Mouse (Mus musculus) left cerebral cortex, adult 18-20 months (tissue): ENCODE measurements at regions not wholly inside any gene's neighbourhood (a gene's known extent, or its start where the extent isn't known, plus 50 kb on each side); places are given as distances from the start of the nearest gene placed in this dataset.

Experiments used
- DNase-seq, 2 experiments: peaks; one replicate each; pipeline ENCODE4 v3.0.0; 2021 to 2022; ENCODE audit warnings: low spot score in 2 of 2, mixed read lengths in 1 of 2

- no peak for DNase-seq
Observed at GRCm38 (mm10) chr1:91677062-91677461, 124.2 kb upstream of the Twist2 start.

- no peak for DNase-seq
Observed at GRCm38 (mm10) chr1:91678789-91679188, 122.5 kb upstream of the Twist2 start.

- DNase-seq = no peak
Observed at GRCm38 (mm10) chr1:91685031-91685430, 116.2 kb upstream of the Twist2 start.

- no peak for DNase-seq
Observed at GRCm38 (mm10) chr1:91685789-91686188, 115.5 kb upstream of the Twist2 start.

- no peak for DNase-seq
Observed at GRCm38 (mm10) chr1:91691601-91692000, 109.7 kb upstream of the Twist2 start.

- DNase-seq = no peak
Observed at GRCm38 (mm10) chr1:91692709-91693460, 108.4 kb upstream of the Twist2 start.

- DNase-seq = no peak
Observed at GRCm38 (mm10) chr1:91697053-91697452, 104.2 kb upstream of the Twist2 start.

GRCm38 (mm10) chr1:91701475-91701874 lies 99.8 kb upstream of the Twist2 start:
- DNase-seq = no peak

GRCm38 (mm10) chr1:91702021-91702420 lies 99.2 kb upstream of the Twist2 start:
- DNase-seq = no peak

GRCm38 (mm10) chr1:91702737-91703136 lies 98.5 kb upstream of the Twist2 start:
- no peak for DNase-seq

- DNase-seq = peak; percentile 57 to 60
Observed at GRCm38 (mm10) chr1:91705451-91705850, 95.8 kb upstream of the Twist2 start.

- DNase-seq = no peak
Observed at GRCm38 (mm10) chr1:91708550-91709243, 92.6 kb upstream of the Twist2 start.

GRCm38 (mm10) chr1:91709244-91709600 lies 92.0 kb upstream of the Twist2 start:
- DNase-seq = no peak

- DNase-seq = no peak
Observed at GRCm38 (mm10) chr1:91713131-91713530, 88.1 kb upstream of the Twist2 start.

- DNase-seq = no peak
Observed at GRCm38 (mm10) chr1:91714266-91714665, 87.0 kb upstream of the Twist2 start.

- DNase-seq = no peak
Observed at GRCm38 (mm10) chr1:91715341-91715740, 85.9 kb upstream of the Twist2 start.

- no peak for DNase-seq
Observed at GRCm38 (mm10) chr1:91715791-91716190, 85.5 kb upstream of the Twist2 start.

GRCm38 (mm10) chr1:91716836-91717235 lies 84.4 kb upstream of the Twist2 start:
- DNase-seq = no peak

GRCm38 (mm10) chr1:91717961-91718360 lies 83.3 kb upstream of the Twist2 start:
- DNase-seq = no peak

GRCm38 (mm10) chr1:91729246-91729645 lies 72.0 kb upstream of the Twist2 start:
- DNase-seq = no peak

- no peak for DNase-seq
Observed at GRCm38 (mm10) chr1:91730281-91730680, 71.0 kb upstream of the Twist2 start.

- DNase-seq = no peak
Observed at GRCm38 (mm10) chr1:91731703-91732102, 69.6 kb upstream of the Twist2 start.

GRCm38 (mm10) chr1:91732461-91732861 lies 68.8 kb upstream of the Twist2 start:
- no peak for DNase-seq
